Mouse (Mus musculus): ENCODE results near the gene Mns1.
A peak's percentile ranks its signal among the peaks of the same experiment; 100 is the strongest.

Gene Mns1

GRCm38 (mm10) chr9:72469851-72470250 lies 32.0 kb downstream of the Mns1 start:
- DNase-seq (ENCODE audit: low spot score in 2 of 2), result no peak

GRCm38 (mm10) chr9:72475511-72475910 lies 37.7 kb downstream of the Mns1 start:
- DNase-seq (ENCODE audit: low spot score in 2 of 2), result no peak

- no peak for DNase-seq (ENCODE audit: low spot score in 2 of 2)
These were observed 39.5 kb downstream of the Mns1 start for GRCm38 (mm10) chr9:72477306-72477705.

DNA sequence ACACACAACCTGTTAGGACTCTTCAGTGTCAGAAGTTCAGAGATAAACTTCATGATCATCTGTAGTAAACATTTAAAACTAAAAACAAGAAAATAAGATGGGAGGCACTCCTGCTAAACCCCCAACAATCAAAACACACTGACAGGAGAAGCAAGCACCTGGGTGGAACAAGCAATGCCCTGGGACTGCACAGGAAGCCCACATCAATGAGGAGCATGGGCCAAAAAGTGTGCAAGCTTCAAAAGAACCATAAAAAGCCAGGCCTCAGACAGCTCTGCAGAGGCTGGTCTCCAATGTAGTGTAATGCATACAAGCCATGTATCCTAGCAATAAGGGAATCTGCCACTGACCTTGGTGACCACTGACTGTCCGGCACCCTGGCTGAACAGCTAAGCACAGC lies 41.5 kb downstream of the Mns1 start:
- no peak for DNase-seq (ENCODE audit: low spot score in 2 of 2)

- DNase-seq (ENCODE audit: low spot score in 2 of 2), result no peak
These were observed 50.7 kb downstream of the Mns1 start for GRCm38 (mm10) chr9:72488523-72488922.

- DNase-seq (ENCODE audit: low spot score in 2 of 2), result peak in 1 of 2 experiments; percentile 46
These were observed 51.3 kb downstream of the Mns1 start for GRCm38 (mm10) chr9:72489131-72489530.

DNA sequence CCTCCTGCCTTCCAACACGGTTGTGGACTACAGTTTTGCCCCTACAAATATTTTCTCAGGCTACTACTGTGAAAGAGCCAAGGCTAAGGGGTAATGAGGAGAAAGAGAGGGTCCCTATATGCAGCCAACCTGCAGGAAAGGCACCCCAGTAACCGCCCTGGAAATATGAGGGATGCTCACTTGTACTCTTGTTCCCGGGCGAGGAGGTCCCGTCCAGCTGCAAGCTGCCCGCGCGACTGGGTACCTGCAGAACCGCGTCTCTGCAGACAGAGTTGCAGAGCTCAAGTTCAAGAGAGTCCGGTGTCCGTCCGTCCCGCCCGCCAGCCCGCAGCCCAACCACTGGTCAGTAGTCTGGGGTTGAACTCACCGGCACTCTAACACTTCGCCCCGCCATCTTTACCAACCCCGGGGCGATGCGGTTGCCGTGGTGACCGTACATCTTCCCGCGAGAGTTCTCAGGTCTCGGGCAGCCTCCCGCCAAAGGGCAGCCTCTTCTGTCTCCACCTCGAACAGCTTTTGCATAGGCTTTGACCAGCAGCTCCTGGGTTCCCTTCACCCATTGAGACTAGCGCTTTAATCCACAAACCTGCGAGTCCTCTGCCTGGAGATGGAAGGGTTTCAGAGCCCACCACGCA lies 53.9 kb downstream of the Mns1 start:
- peak; percentile 92 to 96 for DNase-seq (ENCODE audit: low spot score in 2 of 2)

GRCm38 (mm10) chr9:72492194-72492565 lies 54.4 kb downstream of the Mns1 start, which contains the start of gene Tex9:
Gene Tex9 (minus strand): TSS chr9:72492212.
- no peak for DNase-seq (ENCODE audit: low spot score in 2 of 2)

- peak in 1 of 2 experiments; percentile 28 for DNase-seq (ENCODE audit: low spot score in 2 of 2)
These were observed 55.7 kb downstream of the Mns1 start for GRCm38 (mm10) chr9:72493465-72493864.

GRCm38 (mm10) chr9:72493984-72494685 lies 56.3 kb downstream of the Mns1 start:
- no peak for DNase-seq (ENCODE audit: low spot score in 2 of 2)

DNA sequence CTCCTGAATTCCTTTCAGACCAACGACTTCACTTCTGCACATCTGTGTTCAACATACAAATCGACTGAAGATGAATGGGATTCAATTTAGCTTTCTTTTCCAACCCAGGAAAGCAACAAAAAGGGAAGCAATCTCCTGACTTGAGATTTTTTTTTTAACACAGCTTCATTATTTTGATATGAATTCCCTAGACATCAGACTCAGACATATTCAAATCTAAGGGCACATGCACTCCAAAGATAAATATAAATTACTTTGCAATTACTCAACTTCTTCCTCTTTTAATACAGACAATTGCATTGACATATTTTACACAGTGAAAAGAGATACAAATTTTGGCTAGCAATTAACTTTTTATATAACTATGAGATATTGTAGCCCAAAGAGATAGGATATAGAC lies 58.9 kb downstream of the Mns1 start:
- no peak for DNase-seq (ENCODE audit: low spot score in 2 of 2)

DNA sequence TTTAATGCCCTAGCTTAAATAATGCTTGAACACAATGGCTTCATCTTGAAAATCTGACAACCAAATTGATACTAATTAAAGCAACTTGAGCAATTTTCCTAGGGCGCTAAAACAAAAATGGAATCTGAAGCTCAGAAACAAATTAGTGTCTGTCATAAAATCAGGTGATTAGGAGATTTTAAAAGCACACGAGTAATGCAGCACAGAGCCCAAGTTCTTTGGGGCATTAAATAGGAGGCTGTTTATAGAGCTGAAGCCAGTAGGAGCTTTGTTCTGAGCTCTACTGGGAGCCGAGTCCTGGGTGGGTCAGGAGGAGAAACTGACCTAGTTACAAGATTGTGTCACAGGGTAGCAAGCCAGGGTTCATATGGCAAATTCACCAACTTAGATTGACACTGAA lies 59.4 kb downstream of the Mns1 start:
- no peak for DNase-seq (ENCODE audit: low spot score in 2 of 2)

All from spleen, postnatal 4 days (tissue).